Mouse (Mus musculus) limb, embryonic 14.5 days (tissue): ENCODE data around the gene Purb. TPM values are rescaled to one million over a fixed set of nuclear protein-coding genes. Genes with fewer than 3 reads are reported as not detected.
A peak's percentile ranks its signal among the peaks of the same experiment; 100 is the strongest.

Source experiments
- ATAC-seq: fragments of 200-750 bp; cut with Nextera tagmentation; 2 replicates; pipeline ENCODE4 v1.8.0; 2017; ENCODE audit warnings: low read depth, moderate number of reproducible peaks, moderate TSS enrichment; ENCODE audit not compliant: low FRiP score
- DNase-seq: peaks from one replicate; pipeline ENCODE4 v3.0.0-alpha.2; 2015; ENCODE audit warnings: low spot score
- H3K27ac ChIP-seq: fragments of 300-500 bp; sonication (generic); replicated peaks from 2 replicates; pipeline ENCODE4 v1.5.1; 2014; ENCODE audit warnings: low read depth, mild to moderate bottlenecking, low read length, moderate library complexity, mixed read lengths
- H3K27me3 ChIP-seq: fragments of 300-500 bp; sonication (generic); 2 replicates; pipeline ENCODE4 v1.6.1; 2014; ENCODE audit warnings: low read length, mixed read lengths; ENCODE audit not compliant: control insufficient read depth, insufficient read depth
- H3K36me3 ChIP-seq: fragments of 300-500 bp; sonication (generic); 2 replicates; pipeline ENCODE4 v1.6.1; 2014; ENCODE audit warnings: mild to moderate bottlenecking, low read length, moderate library complexity, mixed read lengths; ENCODE audit not compliant: control insufficient read depth, insufficient read depth
- H3K4me1 ChIP-seq: fragments of 300-500 bp; sonication (generic); 2 replicates; pipeline ENCODE4 v1.6.1; 2014; ENCODE audit warnings: antibody characterized with exemption, low read length, mixed read lengths; ENCODE audit not compliant: control insufficient read depth, insufficient read depth
- H3K4me2 ChIP-seq: fragments of 300-500 bp; sonication (generic); replicated peaks from 2 replicates; pipeline ENCODE4 v1.6.1; 2014; ENCODE audit warnings: low read depth, mild to moderate bottlenecking, low read length, moderate library complexity; ENCODE audit not compliant: severe bottlenecking
- H3K4me3 ChIP-seq: fragments of 300-500 bp; sonication (generic); replicated peaks from 2 replicates; pipeline ENCODE4 v1.5.1; 2014; ENCODE audit warnings: low read length
- H3K9ac ChIP-seq: fragments of 300-500 bp; sonication (generic); 2 replicates; pipeline ENCODE4 v1.6.1; 2014; ENCODE audit warnings: mild to moderate bottlenecking, low read depth, low read length, moderate library complexity; ENCODE audit not compliant: severe bottlenecking
- H3K9me3 ChIP-seq: fragments of 300-500 bp; sonication (generic); 2 replicates; pipeline ENCODE4 v1.6.1; 2016; ENCODE audit warnings: low read length; ENCODE audit not compliant: control insufficient read depth
- POLR2A ChIP-seq: fragments of 200-500 bp; IDR thresholded peaks from 2 replicates; pipeline ENCODE4 v1.8.0; 2012; ENCODE audit warnings: inconsistent platforms, mild to moderate bottlenecking, moderate library complexity, borderline replicate concordance; ENCODE audit not compliant: insufficient read depth, insufficient read length; ENCODE audit errors: extremely low read depth
- WGBS: fragments of 180-500 bp; shearing (Covaris S2); extraction: QIAGEN DNeasy Blood & Tissue Kit; methylation state at CpG from one replicate; pipeline ENCODE4 v1.1.7; 2014; 5-methylcytosine and 5-hydroxymethylcytosine counted together
- polyA plus RNA-seq, 2 experiments: library from polyadenylated mRNA; depleted of rRNA in 1 of 2; stranded (reverse) in 1 of 2; unstranded in 1 of 2; fragments of >200 nt; fragmentation: Nextera tagmentation in 1 of 2; extraction: Ambion mirVana in 1 of 2; gene quantifications; 2 replicates each; pipeline versions ENCODE4 v1.2.1 to v1.2.3; 2012 to 2014

Purb gene
- polyA plus RNA-seq, 2 experiments, result 20.9 to 27.1 TPM

- peak overlapping the region; percentile 85 for H3K4me2 ChIP-seq
- ATAC-seq (no peak), DNase-seq (no peak)
- peaks cover 15% of the 10 kb centered on the region for H3K36me3 ChIP-seq
- no peak for TF ChIP-seq POLR2A
- H3K4me3 ChIP-seq, result peak overlapping the region; percentile 91
- H3K4me1 ChIP-seq, result peaks cover 44% of the 10 kb centered on the region
- H3K9ac ChIP-seq, result peak overlapping the region; percentile 43; the same call in 1 of the 2 replicates
- no peak overlapping the region for H3K27ac ChIP-seq
- H3K9me3 ChIP-seq, result no peaks in the 10 kb centered on the region
- H3K27me3 ChIP-seq, result no peaks in the 10 kb centered on the region
Observed at GRCm38 (mm10) chr11:6472076-6472475, 3.6 kb downstream of the Purb start.

- DNase-seq (no peak), ATAC-seq (no peak)
- TF ChIP-seq POLR2A, result no peak
- H3K4me3 ChIP-seq, result peak overlapping the region; percentile 91
- H3K4me1 ChIP-seq, result peaks cover 44% of the 10 kb centered on the region
- H3K36me3 ChIP-seq, result peaks cover 21% of the 10 kb centered on the region
- H3K27ac ChIP-seq, result no peak overlapping the region
- H3K9ac ChIP-seq, result peak overlapping the region; percentile 43
- whole genome bisulfite sequencing, result 9% methylated on average over 1 of the region's 1 CpGs
- no peaks in the 10 kb centered on the region for H3K27me3 ChIP-seq
- H3K9me3 ChIP-seq, result no peaks in the 10 kb centered on the region
- peak overlapping the region; percentile 85 for H3K4me2 ChIP-seq
Observed at GRCm38 (mm10) chr11:6471493-6471892, 4.2 kb downstream of the Purb start.

- DNase-seq (no peak), ATAC-seq (no peak)
- Histone ChIP-seq H3K4me3 (peak overlapping the region; percentile 91), H3K36me3 (peaks cover 25% of the 10 kb centered on the region), H3K4me2 (peak overlapping the region; percentile 85), H3K9me3 (no peaks in the 10 kb centered on the region), H3K27ac (no peak overlapping the region), H3K27me3 (no peaks in the 10 kb centered on the region), H3K4me1 (peaks cover 44% of the 10 kb centered on the region), H3K9ac (0 out of 2 replicates have a peak overlapping the region, but pooled peaks have one; percentile 43)
- WGBS, result 62% methylated on average over 2 of the region's 2 CpGs
- no peak for TF ChIP-seq POLR2A
Observed at GRCm38 (mm10) chr11:6471054-6471453, 4.7 kb downstream of the Purb start.

GRCm38 (mm10) chr11:6468541-6468940 lies 7.2 kb downstream of the Purb start:
- no peak for DNase-seq
- Histone ChIP-seq H3K9me3 (no peaks in the 10 kb centered on the region), H3K27ac (no peak overlapping the region), H3K36me3 (peaks cover 21% of the 10 kb centered on the region), H3K4me3 (no peak overlapping the region), H3K4me1 (peaks cover 35% of the 10 kb centered on the region), H3K4me2 (no peak overlapping the region), H3K9ac (no peak overlapping the region), H3K27me3 (no peaks in the 10 kb centered on the region)
- 71% methylated on average over 2 of the region's 2 CpGs for WGBS
- no peak for ATAC-seq
- no peak for TF ChIP-seq POLR2A

GRCm38 (mm10) chr11:6465122-6465521 lies 10.6 kb downstream of the Purb start:
- peak; percentile 60 for ATAC-seq
- 34% methylated on average over 4 of the region's 4 CpGs for WGBS
- H3K9me3 ChIP-seq, result no peaks in the 10 kb centered on the region
- H3K4me1 ChIP-seq, result peaks cover 10% of the 10 kb centered on the region; the same call in 1 of the 2 replicates
- H3K4me3 ChIP-seq, result no peak overlapping the region
- H3K36me3 ChIP-seq, result peaks cover 14% of the 10 kb centered on the region
- no peak overlapping the region for H3K27ac ChIP-seq
- TF ChIP-seq POLR2A, result no peak
- no peaks in the 10 kb centered on the region for H3K27me3 ChIP-seq
- peak; percentile 91 for DNase-seq
- no peak overlapping the region for H3K4me2 ChIP-seq
- no peak overlapping the region for H3K9ac ChIP-seq
